Mouse (Mus musculus) C2C12 (cell line): ENCODE measurements around the gene Slc26a1.

ENCODE experiments used
- CTCF ChIP-seq: IDR thresholded peaks from one replicate; pipeline ENCODE4 v1.5.1; 2011; ENCODE audit not compliant: control insufficient read depth, insufficient read depth, insufficient read length
- MAX ChIP-seq: IDR thresholded peaks from one replicate; pipeline ENCODE4 v1.6.1; 2011; ENCODE audit warnings: mild to moderate bottlenecking, control low read depth
- MYOG ChIP-seq: IDR thresholded peaks from one replicate; pipeline ENCODE4 v1.6.1; 2011; ENCODE audit not compliant: control insufficient read depth, insufficient read length; ENCODE audit errors: extremely low read depth
- USF1 ChIP-seq: IDR thresholded peaks from one replicate; pipeline ENCODE4 v1.6.1; 2011; ENCODE audit warnings: low read depth, mild to moderate bottlenecking, control low read depth, moderate library complexity

DNA sequence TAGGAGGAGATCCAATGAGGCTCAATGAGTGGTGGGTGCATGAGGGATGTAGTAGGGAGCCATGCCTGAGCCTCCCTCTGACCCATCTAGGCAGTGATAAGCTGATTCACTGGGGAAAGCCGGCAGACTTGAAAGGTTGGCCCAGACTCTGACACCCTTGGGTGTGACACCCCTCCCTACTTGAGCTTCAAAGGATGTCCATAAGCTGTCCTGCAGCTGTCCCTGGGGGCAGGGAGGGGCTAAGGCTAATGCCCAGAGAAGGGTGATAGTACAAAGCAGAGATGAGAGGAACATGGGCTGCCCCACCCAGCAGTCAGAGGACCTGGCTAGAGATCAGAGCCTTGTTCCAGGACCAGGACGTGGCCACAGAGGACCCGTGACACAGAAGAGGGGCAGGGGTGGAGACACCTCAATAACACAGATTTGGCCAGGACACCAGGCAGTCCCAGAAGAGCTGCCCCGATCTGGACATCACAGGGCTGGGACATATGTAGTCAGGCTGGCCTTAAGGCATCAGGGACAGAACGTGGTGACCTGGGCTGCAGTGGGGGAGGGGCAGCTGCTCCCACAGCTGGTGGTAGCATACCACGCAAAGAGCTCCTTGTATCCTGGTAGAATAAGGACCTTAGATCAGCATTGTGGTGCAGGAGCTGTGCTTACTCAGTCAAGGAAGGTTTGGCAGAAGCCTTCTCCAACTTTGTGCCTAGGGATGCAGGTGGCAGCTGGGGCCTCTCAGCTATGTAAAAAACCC lies 33.8 kb upstream of the Slc26a1 start:
- TF ChIP-seq CTCF (no peak), USF1 (no peak), MYOG (no peak), MAX (no peak)
